Mouse (Mus musculus): ENCODE measurements around the gene 2810004N23Rik. TPM values are rescaled to one million over a fixed set of nuclear protein-coding genes. Genes with fewer than 3 reads are reported as not detected.
"Not testable (repeated sequence)": the region's sequence is repeated elsewhere in the genome, so short reads cannot be mapped to it uniquely, and the experiment has no call there.

2810004N23Rik gene
- polyA plus RNA-seq, 1 experiment from 2014 or later: 40.8 TPM

DNA sequence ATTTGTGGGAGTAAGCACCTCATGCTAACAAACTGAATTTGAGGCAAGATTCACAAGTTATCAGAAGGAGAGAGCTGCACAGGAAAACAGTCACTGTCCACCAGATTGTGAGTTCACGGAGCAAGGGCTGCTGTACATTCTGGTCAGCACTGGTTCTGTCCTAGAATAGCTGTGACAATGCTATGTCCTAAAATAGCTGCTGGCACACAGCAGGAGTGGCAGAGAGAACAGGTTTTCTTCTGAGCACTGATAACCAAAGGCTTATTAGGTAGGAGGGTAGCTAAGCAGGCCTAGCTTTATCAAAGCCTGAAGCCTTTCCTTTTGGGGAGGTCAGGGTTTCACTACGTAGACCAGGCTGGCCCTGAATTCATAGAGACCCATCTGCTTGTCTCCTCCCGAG lies 2.7 kb downstream of the 2810004N23Rik start:
- Histone ChIP-seq H3K9ac (no peak overlapping the region), H3K4me3 (no peak overlapping the region), H3K9me3 (replicated peaks) (no peaks in the 10 kb centered on the region; the same call in 1 of the 2 replicates), H3K4me2 (no peak overlapping the region), H3K27ac (no peak overlapping the region), H3K27me3 (replicated peaks) (no peaks in the 10 kb centered on the region), H3K4me1 (peaks cover 68% of the 10 kb centered on the region), H3K36me3 (peaks cover 62% of the 10 kb centered on the region)
- 65% methylated on average over 3 of the region's 3 CpGs for WGBS (ENCODE audit: insufficient replicate concordance)
- no peak for ATAC-seq

- H3K9ac ChIP-seq: no peak overlapping the region
- H3K27ac ChIP-seq: no peak overlapping the region
- H3K9me3 ChIP-seq (replicated peaks): no peaks in the 10 kb centered on the region; the same call in 1 of the 2 replicates
- peaks cover 68% of the 10 kb centered on the region for H3K36me3 ChIP-seq
- ATAC-seq: no peak
- no peaks in the 10 kb centered on the region for H3K27me3 ChIP-seq (replicated peaks)
- H3K4me1 ChIP-seq: peaks cover 61% of the 10 kb centered on the region
- no peak overlapping the region for H3K4me3 ChIP-seq
- H3K4me2 ChIP-seq: no peak overlapping the region
Measured at GRCm38 (mm10) chr8:124859466-124859865, 3.5 kb downstream of the 2810004N23Rik start.

- H3K4me2 ChIP-seq: no peak overlapping the region
- WGBS (ENCODE audit: insufficient replicate concordance): 86% methylated on average over 1 of the region's 1 CpGs
- no peak for ATAC-seq
- no peaks in the 10 kb centered on the region; the same call in 1 of the 2 replicates for H3K9me3 ChIP-seq (replicated peaks)
- no peak overlapping the region for H3K4me3 ChIP-seq
- H3K27me3 ChIP-seq (replicated peaks): no peaks in the 10 kb centered on the region
- H3K36me3 ChIP-seq: peaks cover 63% of the 10 kb centered on the region
- H3K4me1 ChIP-seq: 0 out of 2 replicates have a peak, but pooled peaks cover 16% of the 10 kb centered on the region
- no peak overlapping the region for H3K27ac ChIP-seq
- no peak overlapping the region for H3K9ac ChIP-seq
Measured at GRCm38 (mm10) chr8:124853511-124853910, 9.4 kb downstream of the 2810004N23Rik start.

DNA sequence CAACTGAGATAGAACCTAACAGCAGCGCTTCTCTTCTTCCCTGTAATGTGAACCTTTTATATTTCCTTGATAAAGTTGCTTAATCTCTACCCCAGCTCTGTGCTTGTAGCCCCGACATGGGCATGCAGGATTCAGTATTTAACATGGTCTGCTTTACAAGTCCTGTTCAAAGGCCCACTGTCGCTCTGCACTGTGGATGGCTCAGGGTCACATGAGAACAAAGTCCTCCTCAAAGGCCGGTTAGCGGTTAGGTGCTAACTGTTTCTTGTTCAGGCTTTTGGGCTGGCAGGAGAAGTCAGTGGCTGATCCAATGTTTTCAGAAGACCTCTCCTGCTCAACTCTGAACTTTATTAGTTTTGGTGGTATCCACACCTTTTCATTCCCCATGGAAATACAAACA lies 17.3 kb downstream of the 2810004N23Rik start:
- H3K4me2 ChIP-seq: no peak overlapping the region
- no peak for ATAC-seq
- 76% methylated on average over 5 of the region's 5 CpGs for WGBS (ENCODE audit: insufficient replicate concordance)
- H3K27me3 ChIP-seq (replicated peaks): no peaks in the 10 kb centered on the region
- H3K4me3 ChIP-seq: no peak overlapping the region
- no peak overlapping the region for H3K9ac ChIP-seq
- H3K9me3 ChIP-seq (replicated peaks): no peaks in the 10 kb centered on the region
- peaks cover 13% of the 10 kb centered on the region for H3K4me1 ChIP-seq
- no peak overlapping the region for H3K27ac ChIP-seq
- H3K36me3 ChIP-seq: peaks cover 46% of the 10 kb centered on the region

GRCm38 (mm10) chr8:124845131-124845530 lies 17.8 kb downstream of the 2810004N23Rik start:
- Histone ChIP-seq H3K27me3 (replicated peaks) (no peaks in the 10 kb centered on the region), H3K4me3 (no peak overlapping the region), H3K9me3 (replicated peaks) (no peaks in the 10 kb centered on the region), H3K9ac (no peak overlapping the region), H3K4me2 (no peak overlapping the region), H3K4me1 (peaks cover 13% of the 10 kb centered on the region), H3K36me3 (peaks cover 50% of the 10 kb centered on the region), H3K27ac (no peak overlapping the region)
- no peak for ATAC-seq
- 64% methylated on average over 3 of the region's 3 CpGs for WGBS (ENCODE audit: insufficient replicate concordance)

GRCm38 (mm10) chr8:124842929-124843328 lies 20.0 kb downstream of the 2810004N23Rik start:
- not testable (repeated sequence) for H3K27me3 ChIP-seq (replicated peaks); H3K4me2 ChIP-seq; ATAC-seq; H3K27ac ChIP-seq; H3K4me3 ChIP-seq; H3K9ac ChIP-seq; H3K9me3 ChIP-seq (replicated peaks)
- Histone ChIP-seq H3K4me1 (peaks cover 13% of the 10 kb centered on the region), H3K36me3 (peaks cover 72% of the 10 kb centered on the region)
- WGBS (ENCODE audit: insufficient replicate concordance): 86% methylated on average over 1 of the region's 1 CpGs

DNA sequence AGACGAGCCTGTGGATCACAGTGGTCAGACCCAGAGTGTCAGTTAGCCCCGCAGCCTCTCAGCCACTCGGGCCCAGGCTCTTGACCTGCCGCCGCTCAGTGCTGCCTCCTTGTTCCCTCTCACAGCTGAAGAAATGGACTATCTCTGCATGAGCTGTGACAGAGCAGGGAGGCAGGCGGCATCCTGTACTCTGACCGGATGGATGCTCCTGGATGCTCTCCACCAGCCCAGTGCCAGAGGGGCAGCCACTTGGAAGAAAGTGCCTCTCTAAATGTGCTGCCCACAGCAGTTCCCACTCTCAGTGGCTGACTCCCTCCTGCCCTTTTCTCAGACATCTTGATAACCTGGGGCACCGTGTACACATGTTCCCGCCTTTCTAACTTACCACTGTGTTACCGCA lies 21.1 kb downstream of the 2810004N23Rik start:
- no peak overlapping the region for H3K4me3 ChIP-seq
- H3K4me1 ChIP-seq: peaks cover 13% of the 10 kb centered on the region
- no peak overlapping the region for H3K27ac ChIP-seq
- no peak for ATAC-seq
- WGBS (ENCODE audit: insufficient replicate concordance): 81% methylated on average over 10 of the region's 10 CpGs
- no peak overlapping the region for H3K4me2 ChIP-seq
- no peak overlapping the region for H3K9ac ChIP-seq
- peaks cover 79% of the 10 kb centered on the region for H3K36me3 ChIP-seq
- H3K9me3 ChIP-seq (replicated peaks): no peaks in the 10 kb centered on the region
- no peaks in the 10 kb centered on the region for H3K27me3 ChIP-seq (replicated peaks)

- Histone ChIP-seq H3K9ac (no peak overlapping the region), H3K9me3 (replicated peaks) (no peaks in the 10 kb centered on the region), H3K27ac (no peak overlapping the region), H3K4me3 (no peak overlapping the region), H3K36me3 (peaks cover 79% of the 10 kb centered on the region), H3K4me1 (peaks cover 13% of the 10 kb centered on the region), H3K4me2 (no peak overlapping the region), H3K27me3 (replicated peaks) (no peaks in the 10 kb centered on the region)
- WGBS (ENCODE audit: insufficient replicate concordance): 86% methylated on average over 7 of the region's 7 CpGs
- no peak for ATAC-seq
Measured at GRCm38 (mm10) chr8:124840900-124841299, 22.0 kb downstream of the 2810004N23Rik start.

GRCm38 (mm10) chr8:124839371-124839770 lies 23.5 kb downstream of the 2810004N23Rik start:
- H3K4me3 ChIP-seq: no peak overlapping the region
- 0 out of 2 replicates have a peak, but pooled peaks cover 5% of the 10 kb centered on the region for H3K27me3 ChIP-seq (replicated peaks)
- H3K4me1 ChIP-seq: 0 out of 2 replicates have a peak, but pooled peaks cover 2% of the 10 kb centered on the region
- no peak overlapping the region for H3K4me2 ChIP-seq
- H3K9me3 ChIP-seq (replicated peaks): no peaks in the 10 kb centered on the region
- WGBS (ENCODE audit: insufficient replicate concordance): 84% methylated on average over 10 of the region's 10 CpGs
- H3K27ac ChIP-seq: no peak overlapping the region
- no peak overlapping the region for H3K9ac ChIP-seq
- no peak for ATAC-seq
- H3K36me3 ChIP-seq: peaks cover 69% of the 10 kb centered on the region

DNA sequence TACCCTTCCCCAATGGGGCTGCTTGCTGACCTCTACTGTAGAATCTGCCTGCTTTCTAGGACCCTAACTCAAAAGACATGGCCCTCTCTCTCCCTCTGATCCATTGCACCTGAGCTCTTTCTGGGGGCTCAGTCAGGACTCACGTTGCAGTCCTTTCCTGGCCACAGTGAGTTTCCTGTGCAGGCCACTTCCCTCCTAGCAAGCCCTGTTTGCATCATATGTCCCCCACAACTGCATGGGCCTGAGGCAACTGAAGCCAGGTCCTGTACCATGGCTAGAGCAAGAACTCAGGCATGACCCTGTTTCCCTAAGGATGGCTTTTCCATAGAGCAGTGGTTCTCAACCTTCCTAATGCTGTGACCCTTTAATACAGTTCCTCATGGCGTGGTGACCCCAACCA lies 25.0 kb downstream of the 2810004N23Rik start:
- H3K27ac ChIP-seq: no peak overlapping the region
- H3K4me1 ChIP-seq: no peaks in the 10 kb centered on the region
- H3K9ac ChIP-seq: no peak overlapping the region
- no peaks in the 10 kb centered on the region for H3K9me3 ChIP-seq (replicated peaks)
- no peak overlapping the region for H3K4me3 ChIP-seq
- WGBS (ENCODE audit: insufficient replicate concordance): 56% methylated on average over 2 of the region's 2 CpGs
- H3K36me3 ChIP-seq: peaks cover 57% of the 10 kb centered on the region
- no peak for ATAC-seq
- no peak overlapping the region for H3K4me2 ChIP-seq
- H3K27me3 ChIP-seq (replicated peaks): peaks cover 5% of the 10 kb centered on the region; the same call in 1 of the 2 replicates

DNA sequence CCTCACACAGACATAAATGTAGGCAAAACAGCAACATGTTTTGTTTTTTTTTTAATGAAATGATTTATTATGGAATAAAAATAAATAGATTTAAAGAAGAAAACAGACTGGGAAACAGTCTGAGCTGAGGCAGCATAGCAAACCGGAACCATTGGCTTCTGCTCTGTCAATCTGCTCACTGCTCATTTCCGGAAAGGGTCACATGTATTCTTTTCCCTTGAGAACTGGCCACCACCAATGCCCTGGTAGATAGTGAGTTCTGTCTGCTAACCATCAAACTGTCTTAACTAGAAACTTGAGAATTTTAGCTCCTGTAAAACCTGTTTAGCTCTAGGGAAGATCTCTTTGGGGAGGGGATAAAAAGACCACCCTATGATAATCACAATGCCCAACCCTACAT lies 26.0 kb downstream of the 2810004N23Rik start:
- peaks cover 47% of the 10 kb centered on the region for H3K36me3 ChIP-seq
- no peak overlapping the region for H3K4me2 ChIP-seq
- H3K4me1 ChIP-seq: no peaks in the 10 kb centered on the region
- no peak for ATAC-seq
- no peaks in the 10 kb centered on the region for H3K9me3 ChIP-seq (replicated peaks)
- WGBS (ENCODE audit: insufficient replicate concordance): 59% methylated on average over 2 of the region's 2 CpGs
- peaks cover 5% of the 10 kb centered on the region; the same call in 1 of the 2 replicates for H3K27me3 ChIP-seq (replicated peaks)
- no peak overlapping the region for H3K4me3 ChIP-seq
- no peak overlapping the region for H3K9ac ChIP-seq
- no peak overlapping the region for H3K27ac ChIP-seq

DNA sequence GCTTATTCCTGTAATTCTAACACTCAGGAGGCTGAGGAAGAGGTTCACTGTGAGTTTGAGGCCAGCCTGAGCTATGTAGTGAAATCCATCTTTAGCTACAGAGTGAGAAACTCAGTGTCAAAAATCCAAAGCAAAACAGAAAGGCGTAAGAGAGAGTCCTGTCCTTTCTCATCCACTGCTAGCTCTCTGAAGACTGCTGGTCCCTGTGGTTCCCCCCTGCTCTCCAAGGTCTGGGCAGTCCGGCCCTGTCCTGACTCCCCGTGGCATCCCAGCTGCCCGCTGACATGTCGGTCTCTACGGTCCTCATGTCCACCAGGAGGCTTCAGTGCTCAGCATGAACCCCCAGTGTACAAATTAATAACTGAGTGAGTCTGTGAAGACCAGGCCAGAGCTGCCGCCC lies 26.6 kb downstream of the 2810004N23Rik start:
- Histone ChIP-seq H3K27ac (no peak overlapping the region), H3K9me3 (replicated peaks) (no peaks in the 10 kb centered on the region), H3K36me3 (peaks cover 40% of the 10 kb centered on the region), H3K4me2 (no peak overlapping the region), H3K4me1 (no peaks in the 10 kb centered on the region), H3K9ac (no peak overlapping the region), H3K27me3 (replicated peaks) (peaks cover 5% of the 10 kb centered on the region; the same call in 1 of the 2 replicates), H3K4me3 (no peak overlapping the region)
- no peak for ATAC-seq
- WGBS (ENCODE audit: insufficient replicate concordance): 72% methylated on average over 7 of the region's 7 CpGs

DNA sequence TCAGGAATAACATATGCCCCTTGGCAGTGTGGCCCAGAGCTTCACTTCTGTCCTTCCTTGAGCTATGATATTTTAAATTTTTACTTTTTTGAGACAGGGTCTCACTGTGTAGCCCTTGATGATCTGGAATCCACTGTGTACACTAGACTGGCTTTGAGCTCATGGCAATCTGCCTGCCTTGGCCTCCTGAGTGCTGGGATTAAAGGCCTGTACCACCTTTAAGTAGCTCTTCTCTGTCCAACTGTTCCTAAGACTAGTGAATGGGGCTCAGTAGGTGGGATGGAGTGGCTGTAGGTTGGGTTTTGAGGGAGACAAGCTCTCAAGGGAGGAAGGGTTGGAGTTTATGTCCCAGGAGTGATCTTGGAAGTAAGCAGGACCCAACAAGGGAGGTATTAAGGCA lies 27.1 kb downstream of the 2810004N23Rik start:
- H3K9ac ChIP-seq: no peak overlapping the region
- no peak overlapping the region for H3K27ac ChIP-seq
- H3K27me3 ChIP-seq (replicated peaks): peaks cover 5% of the 10 kb centered on the region; the same call in 1 of the 2 replicates
- peaks cover 36% of the 10 kb centered on the region for H3K36me3 ChIP-seq
- H3K4me3 ChIP-seq: no peak overlapping the region
- no peaks in the 10 kb centered on the region for H3K4me1 ChIP-seq
- H3K9me3 ChIP-seq (replicated peaks): no peaks in the 10 kb centered on the region
- no peak overlapping the region for H3K4me2 ChIP-seq
- ATAC-seq: no peak

All from liver, embryonic 12.5 days (tissue).